Mouse (Mus musculus) cerebellum, postnatal 25 days (tissue): ENCODE measurements at regions not wholly inside any gene's neighbourhood (a gene's known extent, or its start where the extent isn't known, plus 50 kb on each side); places are given as distances from the start of the nearest gene placed in this dataset.

Experiments used
- DNase-seq, 2 experiments: peaks; one replicate each; pipeline ENCODE4 v3.0.0; 2021; ENCODE audit warnings: mixed read lengths in 2 of 2

GRCm38 (mm10) chr11:56716953-56717352 is 294.2 kb upstream of the Gria1 start:
- no peak for DNase-seq

GRCm38 (mm10) chr11:56725141-56725540 is 286.0 kb upstream of the Gria1 start:
- no peak for DNase-seq

GRCm38 (mm10) chr11:56726161-56726560 is 285.0 kb upstream of the Gria1 start:
- no peak for DNase-seq

GRCm38 (mm10) chr11:56727556-56727955 is 283.6 kb upstream of the Gria1 start:
- no peak for DNase-seq

GRCm38 (mm10) chr11:56728204-56729002 is 282.8 kb upstream of the Gria1 start:
- no peak for DNase-seq

- no peak for DNase-seq
Measured at GRCm38 (mm10) chr11:56741857-56742256, 269.3 kb upstream of the Gria1 start.

- DNase-seq: no peak
Measured at GRCm38 (mm10) chr11:56750032-56750431, 261.2 kb upstream of the Gria1 start.

- no peak for DNase-seq
Measured at GRCm38 (mm10) chr11:56750639-56751038, 260.5 kb upstream of the Gria1 start.

- DNase-seq: no peak
Measured at GRCm38 (mm10) chr11:56751918-56752317, 259.3 kb upstream of the Gria1 start.

GRCm38 (mm10) chr11:56753699-56754098 is 257.5 kb upstream of the Gria1 start:
- no peak for DNase-seq

GRCm38 (mm10) chr11:56760474-56760873 is 250.7 kb upstream of the Gria1 start:
- no peak for DNase-seq

GRCm38 (mm10) chr11:56762467-56763120 is 248.6 kb upstream of the Gria1 start:
- no peak for DNase-seq

GRCm38 (mm10) chr11:56767424-56767823 is 243.8 kb upstream of the Gria1 start:
- DNase-seq: no peak

- no peak for DNase-seq
Measured at GRCm38 (mm10) chr11:56786351-56786750, 224.8 kb upstream of the Gria1 start.

GRCm38 (mm10) chr11:56792691-56793090 is 218.5 kb upstream of the Gria1 start:
- no peak for DNase-seq

GRCm38 (mm10) chr11:56807314-56807713 is 203.9 kb upstream of the Gria1 start:
- no peak for DNase-seq

GRCm38 (mm10) chr11:56810141-56810540 is 201.0 kb upstream of the Gria1 start:
- no peak for DNase-seq

- DNase-seq: no peak
Measured at GRCm38 (mm10) chr11:56812121-56812520, 199.1 kb upstream of the Gria1 start.

- DNase-seq: peak in 1 of 2 experiments; percentile 6
Measured at GRCm38 (mm10) chr11:56823471-56823870, 187.7 kb upstream of the Gria1 start.

GRCm38 (mm10) chr11:56827499-56827898 is 183.7 kb upstream of the Gria1 start:
- DNase-seq: peak in 1 of 2 experiments; percentile 8

GRCm38 (mm10) chr11:56862649-56863048 is 148.5 kb upstream of the Gria1 start:
- DNase-seq: no peak

GRCm38 (mm10) chr11:56871640-56872039 is 139.5 kb upstream of the Gria1 start:
- no peak for DNase-seq

- DNase-seq: peak in 1 of 2 experiments; percentile 1
Measured at GRCm38 (mm10) chr11:56898548-56898951, 112.6 kb upstream of the Gria1 start.

- DNase-seq: no peak
Measured at GRCm38 (mm10) chr11:56901201-56901600, 110.0 kb upstream of the Gria1 start.
